Mouse (Mus musculus) liver, embryonic 15.5 days (tissue): ENCODE results near the gene Kazald1. TPM values are rescaled to one million over a fixed set of nuclear protein-coding genes. Genes with fewer than 3 reads are reported as not detected.

Source experiments
- ATAC-seq: fragments of 200-750 bp; cut with Nextera tagmentation; 2 replicates; pipeline ENCODE4 v1.8.0; 2017; ENCODE audit warnings: moderate number of reproducible peaks, mild to moderate bottlenecking, moderate library complexity; ENCODE audit not compliant: insufficient read depth
- H3K27ac ChIP-seq: fragments of 300-500 bp; sonication (generic); replicated peaks from 2 replicates; pipeline ENCODE4 v1.5.1; 2015; ENCODE audit warnings: mild to moderate bottlenecking, inconsistent platforms
- H3K27me3 ChIP-seq: fragments of 300-500 bp; sonication (generic); 2 replicates; pipeline ENCODE4 v1.6.1; 2015; ENCODE audit warnings: mild to moderate bottlenecking, inconsistent platforms
- H3K36me3 ChIP-seq: fragments of 300-500 bp; sonication (generic); replicated peaks from 2 replicates; pipeline ENCODE4 v1.6.1; 2015; ENCODE audit warnings: moderate library complexity, mild to moderate bottlenecking, inconsistent platforms
- H3K4me1 ChIP-seq: fragments of 300-500 bp; sonication (generic); replicated peaks from 2 replicates; pipeline ENCODE4 v1.6.1; 2015; ENCODE audit warnings: inconsistent platforms
- H3K4me2 ChIP-seq: fragments of 300-500 bp; sonication (generic); 2 replicates; pipeline ENCODE4 v1.6.1; 2015; ENCODE audit warnings: moderate library complexity, mild to moderate bottlenecking, inconsistent platforms
- H3K4me3 ChIP-seq: fragments of 300-500 bp; sonication (generic); replicated peaks from 2 replicates; pipeline ENCODE4 v1.5.1; 2015; ENCODE audit warnings: mild to moderate bottlenecking, inconsistent platforms
- H3K9ac ChIP-seq: fragments of 300-500 bp; sonication (generic); 2 replicates; pipeline ENCODE4 v1.6.1; 2015; ENCODE audit warnings: moderate library complexity, mild to moderate bottlenecking, inconsistent platforms
- H3K9me3 ChIP-seq: fragments of 300-500 bp; sonication (generic); replicated peaks from 2 replicates; pipeline ENCODE4 v1.6.1; 2016; ENCODE audit warnings: inconsistent platforms
- WGBS: fragments of 180-500 bp; shearing (Covaris S2); methylation state at CpG from one replicate; pipeline ENCODE4 v1.1.7; 2015; ENCODE audit warnings: mixed read lengths; ENCODE audit not compliant: insufficient replicate concordance; 5-methylcytosine and 5-hydroxymethylcytosine counted together
- polyA plus RNA-seq: library from polyadenylated mRNA; unstranded; fragments of >200 nt; fragmentation: Nextera tagmentation; extraction: Ambion mirVana; gene quantifications from 2 replicates; pipeline ENCODE4 v1.2.1, GENCODE M21; 2015

Kazald1 gene
- polyA plus RNA-seq, result 0.24 and 0.32 TPM in 2 replicates

- ATAC-seq, result peak; percentile 88
- Histone ChIP-seq H3K36me3 (no peaks in the 10 kb centered on the region), H3K4me3 (peak within 1 kb of the TSS; percentile 77), H3K27me3 (peaks cover 46% of the 10 kb centered on the region), H3K4me2 (peak within 1 kb of the TSS; percentile 96), H3K27ac (peak within 1 kb of the TSS; percentile 89), H3K9me3 (no peaks in the 10 kb centered on the region), H3K4me1 (peaks cover 61% of the 10 kb centered on the region), H3K9ac (peak within 1 kb of the TSS; percentile 82)
- under 1% methylated on average over 45 of the region's 45 CpGs for WGBS
Measured at GRCm38 (mm10) chr19:45074580-45075322, at the start of gene Kazald1. Kazald1 (plus strand) TSS chr19:45075241.

GRCm38 (mm10) chr19:45025937-45026568 is 49.0 kb upstream of the Kazald1 start:
- ATAC-seq, result no peak

DNA sequence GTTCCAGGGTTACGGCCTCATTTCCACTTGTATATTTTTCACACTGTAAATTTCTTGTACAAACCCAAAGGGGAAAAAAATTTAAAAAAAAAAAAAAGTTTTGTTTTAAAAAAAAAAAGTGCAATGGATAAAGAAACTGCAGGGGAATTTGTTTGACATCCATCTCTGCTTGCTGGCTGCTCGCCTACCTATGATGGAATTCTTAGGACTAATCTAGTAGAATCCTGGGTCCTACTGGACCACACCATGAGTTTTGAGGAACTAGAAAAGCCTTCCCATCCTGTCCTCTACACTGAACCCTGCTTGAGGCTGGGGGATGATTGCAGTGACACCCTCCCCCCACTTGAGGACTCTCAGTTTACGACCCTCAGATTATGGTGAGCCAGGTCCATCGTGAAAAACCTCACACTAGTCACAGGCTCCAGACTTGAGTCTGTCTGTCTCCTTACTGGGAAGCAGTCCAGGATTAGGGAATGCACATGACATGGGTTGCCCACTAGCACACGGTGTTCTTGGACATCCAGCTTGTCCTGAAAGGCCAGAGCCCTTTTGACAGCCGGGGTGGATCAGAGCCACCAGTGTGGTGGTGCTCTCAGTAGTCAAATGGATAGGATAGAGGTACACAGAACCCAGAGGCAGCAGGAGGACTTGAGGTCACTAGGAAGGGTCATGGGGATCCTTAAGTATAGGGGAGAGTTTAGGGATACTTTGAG is 47.9 kb upstream of the Kazald1 start:
- WGBS, result 60% methylated on average over 6 of the region's 6 CpGs

More at GRCm38 (mm10) chr19:45025937-45026568, 49.0 kb upstream of the Kazald1 start:
- WGBS, result 86% methylated on average over 37 of the region's 37 CpGs
- Histone ChIP-seq H3K27me3 (no peaks in the 10 kb centered on the region), H3K9me3 (no peaks in the 10 kb centered on the region), H3K4me1 (peaks cover 13% of the 10 kb centered on the region), H3K4me2 (no peak overlapping the region), H3K36me3 (peaks cover 16% of the 10 kb centered on the region; the same call in 1 of the 2 replicates), H3K9ac (no peak overlapping the region), H3K4me3 (no peak overlapping the region), H3K27ac (no peak overlapping the region)

DNA sequence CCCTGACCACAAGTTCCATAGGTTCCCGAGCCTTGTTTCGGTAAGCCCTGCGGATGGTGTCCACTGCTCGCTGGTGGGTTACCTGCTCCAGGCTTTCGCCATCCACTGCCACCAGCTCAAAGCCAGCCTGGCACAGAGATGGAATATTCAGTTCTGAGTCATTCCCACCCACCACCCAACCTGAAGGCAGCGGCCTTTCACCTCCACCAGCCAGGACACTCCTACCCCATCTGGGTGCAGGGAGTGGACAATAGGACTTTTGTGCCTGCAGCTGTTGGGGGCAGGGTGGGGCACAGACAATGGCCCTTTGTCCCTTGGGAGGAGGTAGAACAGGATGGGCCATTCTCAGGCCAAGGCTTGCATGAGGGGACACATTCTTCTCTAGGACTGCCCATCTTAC is 47.2 kb upstream of the Kazald1 start:
- no peak for ATAC-seq
- 77% methylated on average over 6 of the region's 6 CpGs for WGBS
- H3K27ac ChIP-seq, result no peak overlapping the region
- no peak overlapping the region for H3K4me2 ChIP-seq
- no peak overlapping the region for H3K4me3 ChIP-seq
- H3K36me3 ChIP-seq, result peaks cover 16% of the 10 kb centered on the region; the same call in 1 of the 2 replicates
- no peaks in the 10 kb centered on the region for H3K9me3 ChIP-seq
- no peaks in the 10 kb centered on the region for H3K27me3 ChIP-seq
- peaks cover 20% of the 10 kb centered on the region for H3K4me1 ChIP-seq
- no peak overlapping the region for H3K9ac ChIP-seq

More for the DNA sequence above, 47.9 kb upstream of the Kazald1 start:
- Histone ChIP-seq H3K9me3 (no peaks in the 10 kb centered on the region), H3K27me3 (no peaks in the 10 kb centered on the region), H3K4me3 (no peak overlapping the region), H3K4me2 (no peak overlapping the region), H3K4me1 (peaks cover 20% of the 10 kb centered on the region), H3K36me3 (peaks cover 16% of the 10 kb centered on the region; the same call in 1 of the 2 replicates), H3K27ac (no peak overlapping the region), H3K9ac (no peak overlapping the region)
- no peak for ATAC-seq

DNA sequence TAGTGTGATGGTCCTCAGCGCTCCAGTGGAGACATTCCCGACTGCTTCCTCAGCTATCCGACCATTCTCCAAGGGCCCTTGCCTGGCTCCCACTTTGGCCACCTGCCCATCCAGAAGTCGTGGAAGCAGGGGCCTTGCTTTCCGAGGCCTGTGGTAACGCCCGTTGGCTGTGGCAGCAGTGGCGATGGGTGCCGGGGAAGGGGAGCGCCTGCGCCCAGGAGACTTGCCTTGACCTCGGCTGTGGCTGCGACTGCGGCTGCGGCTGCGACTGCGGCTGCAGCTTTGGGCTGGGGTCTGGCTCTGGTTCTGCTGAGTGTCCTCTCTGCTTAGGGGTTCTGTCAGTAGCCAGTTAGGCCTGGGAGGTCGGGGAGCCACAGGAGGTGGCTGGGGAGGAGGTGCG is 46.3 kb upstream of the Kazald1 start:
- Histone ChIP-seq H3K36me3 (peaks cover 16% of the 10 kb centered on the region; the same call in 1 of the 2 replicates), H3K9ac (no peak overlapping the region), H3K4me2 (no peak overlapping the region), H3K9me3 (no peaks in the 10 kb centered on the region), H3K27ac (no peak overlapping the region), H3K4me1 (peaks cover 19% of the 10 kb centered on the region), H3K27me3 (no peaks in the 10 kb centered on the region), H3K4me3 (no peak overlapping the region)
- ATAC-seq, result no peak
- 66% methylated on average over 19 of the region's 19 CpGs for WGBS

- Histone ChIP-seq H3K27ac (no peak overlapping the region), H3K4me1 (peaks cover 18% of the 10 kb centered on the region), H3K9me3 (no peaks in the 10 kb centered on the region), H3K27me3 (no peaks in the 10 kb centered on the region), H3K4me3 (no peak overlapping the region), H3K4me2 (no peak overlapping the region), H3K9ac (no peak overlapping the region), H3K36me3 (peaks cover 16% of the 10 kb centered on the region; the same call in 1 of the 2 replicates)
- WGBS, result 45% methylated on average over 9 of the region's 9 CpGs
- ATAC-seq, result no peak; the same call in 1 of the 2 replicates
Measured at GRCm38 (mm10) chr19:45029571-45029970, 45.5 kb upstream of the Kazald1 start.

DNA sequence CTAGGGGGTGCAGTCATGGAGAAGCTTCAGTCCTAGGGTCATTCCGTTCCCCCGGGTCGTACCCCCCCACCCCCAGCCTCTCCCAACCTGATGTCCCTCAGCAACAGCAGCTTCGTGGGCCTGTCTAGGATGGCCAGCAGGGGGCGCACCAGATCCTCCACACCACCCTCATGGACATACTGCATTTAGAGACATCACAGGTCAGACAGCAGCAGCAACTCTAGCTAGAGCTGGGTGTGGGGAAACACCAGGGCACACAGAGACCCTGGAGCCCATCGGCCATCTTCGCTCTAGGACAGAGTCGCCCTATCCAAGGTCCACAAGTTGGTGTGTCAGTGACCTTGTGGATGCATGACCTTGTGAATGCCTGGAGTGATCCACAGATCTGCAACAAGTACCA is 44.9 kb upstream of the Kazald1 start:
- no peak overlapping the region for H3K9ac ChIP-seq
- H3K9me3 ChIP-seq, result no peaks in the 10 kb centered on the region
- no peak for ATAC-seq
- peaks cover 13% of the 10 kb centered on the region; the same call in 1 of the 2 replicates for H3K36me3 ChIP-seq
- H3K4me3 ChIP-seq, result no peak overlapping the region
- no peak overlapping the region for H3K4me2 ChIP-seq
- H3K27me3 ChIP-seq, result no peaks in the 10 kb centered on the region
- 25% methylated on average over 8 of the region's 8 CpGs for WGBS
- H3K27ac ChIP-seq, result no peak overlapping the region
- peaks cover 18% of the 10 kb centered on the region for H3K4me1 ChIP-seq

DNA sequence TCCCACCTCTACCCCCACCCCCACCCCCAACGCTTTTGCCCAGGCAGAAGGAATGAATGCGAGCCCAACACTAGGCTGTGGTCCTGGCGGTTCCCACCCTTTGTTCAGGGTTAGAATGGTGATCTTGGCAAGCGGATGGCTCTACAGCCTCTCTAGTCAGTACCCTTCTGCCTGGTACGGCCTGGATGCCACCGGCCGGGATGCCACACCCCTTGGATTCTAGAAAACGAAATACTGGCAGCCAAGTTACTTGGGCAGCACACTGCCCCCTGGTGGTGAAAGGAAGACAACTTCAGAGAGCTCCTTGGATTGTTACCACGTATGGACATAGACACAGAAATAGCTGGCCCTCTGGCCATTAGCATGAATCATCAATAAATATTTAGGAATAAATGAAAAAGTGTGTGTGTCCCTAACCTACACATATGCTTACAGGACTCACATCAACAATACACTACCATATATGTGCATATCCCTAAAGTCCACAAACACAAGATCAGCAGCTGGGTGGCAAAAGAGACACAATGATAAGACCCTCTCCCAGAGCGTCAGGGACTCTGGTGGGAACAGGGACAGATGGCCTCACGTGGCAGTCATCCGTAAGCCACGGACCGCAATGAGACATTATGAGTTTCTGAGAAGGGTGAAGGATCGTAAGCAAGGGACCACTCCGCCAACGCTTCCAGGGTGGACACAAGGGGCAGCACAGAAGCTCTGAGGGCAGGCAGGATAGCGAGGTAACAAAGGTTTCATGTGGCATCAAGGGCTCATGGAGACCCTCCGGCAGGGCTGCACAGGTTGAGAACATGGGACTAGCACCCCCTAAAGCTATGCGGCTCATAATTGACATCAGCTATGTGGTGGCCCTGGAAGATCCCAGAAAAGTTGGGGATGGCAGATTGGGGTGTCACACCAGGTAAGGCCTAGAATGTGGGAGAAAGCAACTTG is 44.0 kb upstream of the Kazald1 start:
- Histone ChIP-seq H3K4me3 (peak overlapping the region; percentile 21; the same call in 1 of the 2 replicates), H3K36me3 (peaks cover 6% of the 10 kb centered on the region; the same call in 1 of the 2 replicates), H3K9me3 (no peaks in the 10 kb centered on the region), H3K9ac (no peak overlapping the region), H3K4me1 (peaks cover 18% of the 10 kb centered on the region), H3K27me3 (peaks cover 4% of the 10 kb centered on the region; the same call in 1 of the 2 replicates), H3K4me2 (peak overlapping the region; percentile 53), H3K27ac (no peak overlapping the region)
- 35% methylated on average over 20 of the region's 20 CpGs for WGBS
- no peak for ATAC-seq

GRCm38 (mm10) chr19:45031780-45032179 is 43.3 kb upstream of the Kazald1 start:
- ATAC-seq, result no peak
- H3K9ac ChIP-seq, result no peak overlapping the region
- no peak overlapping the region for H3K4me2 ChIP-seq
- H3K27ac ChIP-seq, result no peak overlapping the region
- 23% methylated on average over 4 of the region's 4 CpGs for WGBS
- H3K4me3 ChIP-seq, result no peak overlapping the region
- no peaks in the 10 kb centered on the region for H3K9me3 ChIP-seq
- H3K36me3 ChIP-seq, result no peaks in the 10 kb centered on the region
- H3K4me1 ChIP-seq, result peaks cover 18% of the 10 kb centered on the region
- H3K27me3 ChIP-seq, result peaks cover 7% of the 10 kb centered on the region; the same call in 1 of the 2 replicates
